Mouse (Mus musculus) ES-CJ7 (cell line): ENCODE measurements at regions not wholly inside any gene's neighbourhood (a gene's known extent, or its start where the extent isn't known, plus 50 kb on each side); places are given as distances from the start of the nearest gene placed in this dataset.
A peak's percentile ranks its signal among the peaks of the same experiment; 100 is the strongest.

ENCODE experiments used
- DNase-seq: peaks from one replicate; pipeline ENCODE4 v3.0.0; 2011; ENCODE audit warnings: low read depth, low spot score

GRCm38 (mm10) chr6:78899952-78900351 lies 431.3 kb upstream of the Reg3g start:
- DNase-seq = peak; percentile 78

DNA sequence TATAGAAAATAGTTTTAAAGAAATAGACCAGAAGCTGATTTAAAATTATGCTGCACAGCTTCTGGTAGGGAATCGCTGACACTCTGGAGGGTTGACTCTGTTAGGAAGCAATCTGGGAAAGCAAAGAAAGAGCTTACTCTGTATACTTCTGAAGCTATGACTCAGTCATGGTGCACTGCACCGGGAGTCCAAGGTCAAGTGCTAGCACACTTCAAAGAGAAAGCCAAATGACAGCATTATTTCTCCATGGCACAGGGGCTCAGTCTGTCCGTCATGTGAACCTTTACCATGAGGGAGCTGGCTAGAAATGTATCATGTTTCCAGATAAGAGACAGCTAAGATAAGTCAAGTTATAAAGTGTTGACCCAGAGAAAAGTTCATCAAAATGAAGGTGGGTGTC lies 424.1 kb upstream of the Reg3g start:
- no peak for DNase-seq

DNA sequence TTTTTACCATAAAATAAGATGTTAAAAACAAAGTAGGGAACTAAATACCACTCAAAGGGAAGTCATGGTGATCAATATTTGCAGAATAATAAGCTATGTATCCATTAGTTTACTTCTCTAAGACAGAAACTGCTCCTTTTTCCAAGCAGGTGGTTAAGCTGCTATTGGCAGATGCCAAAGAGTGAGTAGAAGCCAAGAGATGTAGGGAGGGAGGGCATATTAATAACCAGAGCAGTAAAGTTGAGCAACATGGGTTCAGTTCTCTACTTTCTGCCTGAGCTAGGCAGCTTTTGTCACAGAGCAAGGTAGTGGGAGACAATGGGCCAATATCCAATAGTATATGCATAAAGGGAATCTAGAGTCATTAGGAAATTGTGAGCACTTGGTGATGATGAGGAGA lies 394.4 kb upstream of the Reg3g start:
- no peak for DNase-seq

GRCm38 (mm10) chr6:78841261-78841660 lies 372.6 kb upstream of the Reg3g start:
- peak; percentile 61 for DNase-seq

DNA sequence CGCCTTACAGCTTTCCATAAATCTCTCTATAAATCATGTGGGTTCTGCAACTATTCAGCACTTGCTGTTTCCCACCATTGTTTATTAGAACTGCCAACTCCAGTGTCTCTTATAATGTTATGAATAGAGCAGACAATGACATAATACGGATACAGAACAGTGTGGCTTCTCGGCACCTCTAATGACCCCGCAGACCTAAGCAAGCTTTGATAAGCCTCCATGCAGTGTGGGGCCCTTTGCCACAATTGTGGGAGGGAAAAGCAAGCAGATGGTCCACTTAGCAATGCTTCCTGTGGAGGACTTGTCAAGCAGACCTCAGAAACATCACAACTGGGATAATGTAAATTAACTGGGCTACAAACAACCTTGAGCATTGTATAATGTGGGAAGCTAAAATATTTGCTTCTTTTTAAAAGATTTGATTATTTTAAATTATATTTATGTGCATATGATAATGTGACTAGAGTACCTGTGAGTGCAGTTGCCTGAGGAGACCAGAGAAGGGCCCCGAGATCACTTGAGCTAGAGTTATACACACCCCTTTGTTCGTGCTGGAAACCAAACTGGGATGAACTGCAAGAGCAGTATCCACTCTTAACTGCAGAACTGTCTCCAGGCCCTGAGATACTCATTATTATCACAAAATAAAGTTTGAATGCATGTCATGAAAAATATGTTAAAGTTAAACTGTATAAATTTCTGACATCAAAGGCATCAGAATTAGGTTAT lies 357.4 kb upstream of the Reg3g start:
- DNase-seq = no peak

- DNase-seq = no peak
Measured at GRCm38 (mm10) chr6:78821251-78821650, 352.6 kb upstream of the Reg3g start.

GRCm38 (mm10) chr6:78797013-78797412 lies 328.3 kb upstream of the Reg3g start:
- DNase-seq = no peak

DNA sequence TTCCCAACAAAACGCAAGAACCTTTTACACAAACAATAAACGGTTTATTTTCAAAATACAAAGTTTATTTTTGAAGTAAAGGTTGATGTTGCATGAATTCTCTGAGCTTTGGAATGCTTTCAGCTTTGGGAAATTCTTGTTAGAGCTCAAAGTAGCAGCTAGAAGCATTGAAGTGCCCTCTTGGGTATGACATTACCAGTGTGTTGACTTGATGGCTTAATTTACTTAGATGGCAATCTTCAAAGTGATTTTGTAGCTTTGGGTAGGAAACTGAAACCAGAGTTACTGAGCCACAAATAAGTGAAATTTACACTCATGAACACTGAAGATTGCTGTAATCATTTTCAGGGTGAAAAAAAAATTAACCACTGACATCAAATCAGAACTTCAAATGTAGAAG lies 320.3 kb upstream of the Reg3g start:
- no peak for DNase-seq

GRCm38 (mm10) chr6:78757619-78758018 lies 288.9 kb upstream of the Reg3g start:
- peak; percentile 41 for DNase-seq
